Mouse (Mus musculus) E14TG2a.4 (cell line): ENCODE data around the gene Sbk1.

Experiments used
- CTCF ChIP-seq: conservative IDR thresholded peaks from 2 replicates; pipeline ENCODE4 v1.5.1; 2014; ENCODE audit warnings: low read length
- POU5F1 ChIP-seq: IDR thresholded peaks from 2 replicates; pipeline ENCODE4 v1.6.1; 2014; ENCODE audit warnings: low read length, borderline replicate concordance

GRCm38 (mm10) chr7:126240814-126241360, 31.5 kb upstream of the Sbk1 start:
- no peak for TF ChIP-seq CTCF
- no peak for TF ChIP-seq POU5F1
